Mouse (Mus musculus) embryonic facial prominence, embryonic 13.5 days (tissue): ENCODE results near the gene Vmn1r203. TPM values are rescaled to one million over a fixed set of nuclear protein-coding genes. Genes with fewer than 3 reads are reported as not detected.
"Not testable (repeated sequence)": the region's sequence is repeated elsewhere in the genome, so short reads cannot be mapped to it uniquely, and the experiment has no call there.

Source experiments
- ATAC-seq: fragments of 200-750 bp; cut with Nextera tagmentation; 2 replicates; pipeline ENCODE4 v1.8.0; 2017; ENCODE audit warnings: low read depth; ENCODE audit not compliant: insufficient number of reproducible peaks, insufficient read depth, low FRiP score, low TSS enrichment
- H3K27ac ChIP-seq: fragments of 300-500 bp; sonication (generic); 2 replicates; pipeline ENCODE4 v1.5.1; 2015; ENCODE audit warnings: moderate library complexity, mild to moderate bottlenecking, inconsistent platforms
- H3K27me3 ChIP-seq: fragments of 300-500 bp; sonication (generic); 2 replicates; pipeline ENCODE4 v1.6.1; 2015; ENCODE audit warnings: mild to moderate bottlenecking, inconsistent platforms
- H3K36me3 ChIP-seq: fragments of 300-500 bp; sonication (generic); 2 replicates; pipeline ENCODE4 v1.6.1; 2015; ENCODE audit warnings: mild to moderate bottlenecking, inconsistent platforms
- H3K4me1 ChIP-seq: fragments of 300-500 bp; sonication (generic); 2 replicates; pipeline ENCODE4 v1.6.1; 2015; ENCODE audit warnings: inconsistent platforms
- H3K4me2 ChIP-seq: fragments of 300-500 bp; sonication (generic); 2 replicates; pipeline ENCODE4 v1.6.1; 2015; ENCODE audit warnings: moderate library complexity, mild to moderate bottlenecking, inconsistent platforms
- H3K4me3 ChIP-seq: fragments of 300-500 bp; sonication (generic); 2 replicates; pipeline ENCODE4 v1.5.1; 2015; ENCODE audit warnings: mild to moderate bottlenecking, inconsistent platforms
- H3K9ac ChIP-seq: fragments of 300-500 bp; sonication (generic); 2 replicates; pipeline ENCODE4 v1.6.1; 2015; ENCODE audit warnings: mild to moderate bottlenecking, inconsistent platforms
- H3K9me3 ChIP-seq: fragments of 300-500 bp; sonication (generic); 2 replicates; pipeline ENCODE4 v1.6.1; 2016; ENCODE audit warnings: inconsistent platforms
- WGBS: fragments of 180-500 bp; shearing (Covaris S2); methylation state at CpG from one replicate; pipeline ENCODE4 v1.1.7; 2015; ENCODE audit warnings: mixed read lengths; 5-methylcytosine and 5-hydroxymethylcytosine counted together
- polyA plus RNA-seq: library from polyadenylated mRNA; unstranded; fragments of >200 nt; fragmentation: Nextera tagmentation; extraction: Ambion mirVana; gene quantifications from 2 replicates; pipeline ENCODE4 v1.2.1, GENCODE M21; 2015

Vmn1r203 gene
- not detected in 2 replicates for polyA plus RNA-seq

- no peak within 1 kb of the TSS for H3K4me2 ChIP-seq
- no peaks in the 10 kb centered on the region for H3K9me3 ChIP-seq
- H3K27me3 ChIP-seq, result no peaks in the 10 kb centered on the region
- H3K9ac ChIP-seq, result no peak within 1 kb of the TSS
- H3K4me1 ChIP-seq, result no peaks in the 10 kb centered on the region
- H3K4me3 ChIP-seq, result no peak within 1 kb of the TSS
- no peak within 1 kb of the TSS for H3K27ac ChIP-seq
- H3K36me3 ChIP-seq, result no peaks in the 10 kb centered on the region
- no peak for ATAC-seq
Observed at GRCm38 (mm10) chr13:22517814-22518213, at the start of gene Vmn1r203. Gene Vmn1r203, plus strand, starts transcription at chr13:22518114.

GRCm38 (mm10) chr13:22471623-22472022 lies 46.3 kb upstream of the Vmn1r203 start, which contains the start of gene Vmn1r201:
Gene Vmn1r201, plus strand, starts transcription at chr13:22471923.
- Histone ChIP-seq H3K4me2 (no peak within 1 kb of the TSS), H3K9ac (no peak within 1 kb of the TSS), H3K9me3 (no peaks in the 10 kb centered on the region), H3K27me3 (no peaks in the 10 kb centered on the region), H3K4me3 (no peak within 1 kb of the TSS), H3K4me1 (no peaks in the 10 kb centered on the region), H3K36me3 (no peaks in the 10 kb centered on the region), H3K27ac (no peak within 1 kb of the TSS)
- no peak for ATAC-seq
- WGBS, result 34% methylated on average over 1 of the region's 1 CpGs

GRCm38 (mm10) chr13:22502431-22502830 lies 15.5 kb upstream of the Vmn1r203 start:
- H3K36me3 ChIP-seq, result no peaks in the 10 kb centered on the region
- no peak overlapping the region for H3K27ac ChIP-seq
- no peak for ATAC-seq
- 67% methylated on average over 3 of the region's 3 CpGs for WGBS
- H3K9me3 ChIP-seq, result no peaks in the 10 kb centered on the region
- H3K4me1 ChIP-seq, result no peaks in the 10 kb centered on the region
- H3K27me3 ChIP-seq, result no peaks in the 10 kb centered on the region
- no peak overlapping the region for H3K4me3 ChIP-seq
- H3K4me2 ChIP-seq, result no peak overlapping the region
- H3K9ac ChIP-seq, result no peak overlapping the region

GRCm38 (mm10) chr13:22505281-22505680 lies 12.6 kb upstream of the Vmn1r203 start, which contains the start of gene Vmn1r202:
Gene Vmn1r202, minus strand, starts transcription at chr13:22505381.
- no peaks in the 10 kb centered on the region for H3K27me3 ChIP-seq
- H3K27ac ChIP-seq, result no peak within 1 kb of the TSS
- no peaks in the 10 kb centered on the region for H3K36me3 ChIP-seq
- no peaks in the 10 kb centered on the region for H3K9me3 ChIP-seq
- no peak within 1 kb of the TSS for H3K4me2 ChIP-seq
- H3K4me3 ChIP-seq, result no peak within 1 kb of the TSS
- ATAC-seq, result no peak
- no peak within 1 kb of the TSS for H3K9ac ChIP-seq
- H3K4me1 ChIP-seq, result no peaks in the 10 kb centered on the region

- H3K4me2 ChIP-seq, H3K36me3 ChIP-seq, ATAC-seq, H3K9ac ChIP-seq, H3K27me3 ChIP-seq, H3K4me3 ChIP-seq, H3K27ac ChIP-seq, H3K4me1 ChIP-seq, H3K9me3 ChIP-seq: not testable (repeated sequence)
- WGBS, result 57% methylated on average over 1 of the region's 1 CpGs
Observed at GRCm38 (mm10) chr13:22552898-22553297, 35.0 kb downstream of the Vmn1r203 start, which contains the start of gene Vmn1r204. Gene Vmn1r204, plus strand, starts transcription at chr13:22553198.

- WGBS, result 74% methylated on average over 3 of the region's 3 CpGs
Observed at GRCm38 (mm10) chr13:22574911-22575310, 57.0 kb downstream of the Vmn1r203 start.

More at GRCm38 (mm10) chr13:22574911-22575310, 57.0 kb downstream of the Vmn1r203 start:
- H3K36me3 ChIP-seq, H3K4me2 ChIP-seq, H3K27ac ChIP-seq, H3K4me1 ChIP-seq, H3K9ac ChIP-seq, H3K4me3 ChIP-seq, ATAC-seq, H3K9me3 ChIP-seq, H3K27me3 ChIP-seq: not testable (repeated sequence)

Other genes with a start within 250 kb of the Vmn1r203 start
- gene Vmn1r195, start 247.6 kb upstream of the Vmn1r203 start, polyA plus RNA-seq, result not detected in 2 replicates
- gene Vmn1r196, start 228.2 kb upstream of the Vmn1r203 start, polyA plus RNA-seq, result not detected in 2 replicates
- not detected in 2 replicates for gene Vmn1r197, start 193.5 kb upstream of the Vmn1r203 start, polyA plus RNA-seq
- not detected in 2 replicates for gene Vmn1r198, start 167.8 kb upstream of the Vmn1r203 start, polyA plus RNA-seq
- gene Vmn1r199, start 138.3 kb upstream of the Vmn1r203 start, polyA plus RNA-seq, result not detected in 2 replicates
- gene Vmn1r200, start 127.7 kb upstream of the Vmn1r203 start, polyA plus RNA-seq, result not detected in 2 replicates
- gene Vmn1r201, start 46.2 kb upstream of the Vmn1r203 start, polyA plus RNA-seq, result not detected in 2 replicates
- gene Vmn1r202, start 12.7 kb upstream of the Vmn1r203 start, polyA plus RNA-seq, result not detected in 2 replicates
- not detected in 2 replicates for gene Vmn1r204, start 35.1 kb downstream of the Vmn1r203 start, polyA plus RNA-seq
- gene Vmn1r205, start 74.9 kb downstream of the Vmn1r203 start, polyA plus RNA-seq, result not detected in 2 replicates
- not detected in 2 replicates for gene Vmn1r206, start 106.1 kb downstream of the Vmn1r203 start, polyA plus RNA-seq
- not detected in 2 replicates for gene Vmn1r207-ps, start 211.5 kb downstream of the Vmn1r203 start, polyA plus RNA-seq